Mouse (Mus musculus) embryonic facial prominence, embryonic 15.5 days (tissue): ENCODE results near the gene Madcam1. TPM values are rescaled to one million over a fixed set of nuclear protein-coding genes. Genes with fewer than 3 reads are reported as not detected.

Experiments
- ATAC-seq: fragments of 200-750 bp; cut with Nextera tagmentation; 2 replicates; pipeline ENCODE4 v1.8.0; 2017; ENCODE audit warnings: low read depth, moderate TSS enrichment; ENCODE audit not compliant: insufficient number of reproducible peaks, low FRiP score, low TSS enrichment
- H3K27ac ChIP-seq: fragments of 300-500 bp; sonication (generic); replicated peaks from 2 replicates; pipeline ENCODE4 v1.5.1; 2015; ENCODE audit warnings: mild to moderate bottlenecking, inconsistent platforms
- H3K27me3 ChIP-seq: fragments of 300-500 bp; sonication (generic); 2 replicates; pipeline ENCODE4 v1.6.1; 2015; ENCODE audit warnings: inconsistent platforms
- H3K36me3 ChIP-seq: fragments of 300-500 bp; sonication (generic); 2 replicates; pipeline ENCODE4 v1.6.1; 2015; ENCODE audit warnings: mild to moderate bottlenecking, inconsistent platforms
- H3K4me1 ChIP-seq: fragments of 300-500 bp; sonication (generic); 2 replicates; pipeline ENCODE4 v1.6.1; 2015; ENCODE audit warnings: inconsistent platforms
- H3K4me2 ChIP-seq: fragments of 300-500 bp; sonication (generic); replicated peaks from 2 replicates; pipeline ENCODE4 v1.6.1; 2015; ENCODE audit warnings: mild to moderate bottlenecking, inconsistent platforms
- H3K4me3 ChIP-seq: fragments of 300-500 bp; sonication (generic); replicated peaks from 2 replicates; pipeline ENCODE4 v1.5.1; 2015; ENCODE audit warnings: mild to moderate bottlenecking, inconsistent platforms
- H3K9ac ChIP-seq: fragments of 300-500 bp; sonication (generic); 2 replicates; pipeline ENCODE4 v1.6.1; 2015; ENCODE audit warnings: inconsistent platforms
- H3K9me3 ChIP-seq: fragments of 300-500 bp; sonication (generic); replicated peaks from 2 replicates; pipeline ENCODE4 v1.6.1; 2016; ENCODE audit warnings: inconsistent platforms
- WGBS: fragments of 180-500 bp; shearing (Covaris S2); methylation state at CpG from one replicate; pipeline ENCODE4 v1.1.7; 2015; 5-methylcytosine and 5-hydroxymethylcytosine counted together
- polyA plus RNA-seq: library from polyadenylated mRNA; unstranded; fragments of >200 nt; fragmentation: Nextera tagmentation; extraction: Ambion mirVana; gene quantifications from 2 replicates; pipeline ENCODE4 v1.2.1, GENCODE M21; 2015

The Madcam1 gene
- polyA plus RNA-seq, 1 experiment from 2014 or later: 9.1 TPM

DNA sequence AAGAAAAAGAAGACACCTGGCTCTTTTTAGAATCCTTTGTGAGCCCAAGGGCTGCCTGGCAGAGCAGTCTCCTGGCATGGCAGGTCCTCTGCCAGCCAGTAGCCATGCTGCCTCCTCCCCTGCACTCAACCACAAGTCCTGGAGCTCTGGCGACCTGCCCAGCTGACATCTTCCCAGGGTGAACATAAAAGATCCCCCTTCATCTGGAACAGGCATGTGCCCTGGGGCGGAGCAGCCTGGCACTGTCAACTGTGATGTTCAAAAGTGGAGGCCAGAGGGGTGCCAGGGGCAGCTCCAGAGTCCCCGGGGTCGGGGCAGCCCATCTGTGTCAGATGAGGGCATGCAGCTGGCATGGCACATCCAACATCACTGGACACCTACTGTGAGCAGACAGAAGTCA lies 50.6 kb downstream of the Madcam1 start:
- H3K4me3 ChIP-seq: no peak overlapping the region
- peaks cover 21% of the 10 kb centered on the region for H3K36me3 ChIP-seq
- no peak overlapping the region for H3K27ac ChIP-seq
- ATAC-seq: no peak
- peaks cover 59% of the 10 kb centered on the region for H3K27me3 ChIP-seq
- no peak overlapping the region for H3K4me2 ChIP-seq
- H3K4me1 ChIP-seq: peaks cover 21% of the 10 kb centered on the region
- WGBS: 66% methylated on average over 4 of the region's 4 CpGs
- no peaks in the 10 kb centered on the region for H3K9me3 ChIP-seq
- no peak overlapping the region for H3K9ac ChIP-seq

DNA sequence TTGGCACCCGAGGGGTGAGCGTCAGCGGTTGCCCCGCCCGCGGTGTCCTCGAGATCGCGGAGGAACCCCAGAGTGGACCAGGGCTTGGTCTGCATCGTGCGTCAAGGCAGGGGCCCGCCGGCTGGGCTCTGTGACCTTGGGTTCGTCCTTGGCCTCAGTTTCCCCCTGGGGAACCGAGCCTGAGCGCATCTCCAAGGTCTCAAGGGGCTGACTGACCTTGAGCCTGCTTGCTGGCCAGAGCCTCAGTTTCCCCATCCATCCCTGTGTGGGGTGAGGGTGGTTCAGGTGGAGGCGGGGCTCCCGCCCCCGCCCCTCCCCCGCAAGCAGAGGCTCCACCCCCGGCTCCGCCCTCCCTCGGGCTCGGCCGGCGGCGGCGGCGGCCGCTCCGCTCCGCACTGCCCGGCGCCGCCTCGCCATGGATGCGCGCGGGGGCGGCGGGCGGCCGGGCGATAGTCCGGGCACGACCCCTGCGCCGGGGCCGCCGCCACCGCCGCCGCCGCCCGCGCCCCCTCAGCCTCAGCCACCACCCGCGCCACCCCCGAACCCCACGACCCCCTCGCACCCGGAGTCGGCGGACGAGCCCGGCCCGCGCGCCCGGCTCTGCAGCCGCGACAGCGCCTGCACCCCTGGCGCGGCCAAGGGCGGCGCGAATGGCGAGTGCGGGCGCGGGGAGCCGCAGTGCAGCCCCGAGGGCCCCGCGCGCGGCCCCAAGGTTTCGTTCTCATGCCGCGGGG lies 52.1 kb downstream of the Madcam1 start, which contains the start of gene Hcn2:
Gene Hcn2, plus strand, starts transcription at position 381 of the 734 bp plus-strand sequence.
- Histone ChIP-seq H3K9me3 (no peaks in the 10 kb centered on the region), H3K9ac (peak within 1 kb of the TSS; percentile 1; the same call in 1 of the 2 replicates), H3K4me3 (peak within 1 kb of the TSS; percentile 56), H3K27me3 (peaks cover 59% of the 10 kb centered on the region), H3K36me3 (peaks cover 7% of the 10 kb centered on the region), H3K27ac (no peak within 1 kb of the TSS), H3K4me1 (peaks cover 21% of the 10 kb centered on the region), H3K4me2 (peak within 1 kb of the TSS; percentile 98)
- WGBS: 4% methylated on average over 29 of the region's 91 CpGs
- no peak for ATAC-seq

DNA sequence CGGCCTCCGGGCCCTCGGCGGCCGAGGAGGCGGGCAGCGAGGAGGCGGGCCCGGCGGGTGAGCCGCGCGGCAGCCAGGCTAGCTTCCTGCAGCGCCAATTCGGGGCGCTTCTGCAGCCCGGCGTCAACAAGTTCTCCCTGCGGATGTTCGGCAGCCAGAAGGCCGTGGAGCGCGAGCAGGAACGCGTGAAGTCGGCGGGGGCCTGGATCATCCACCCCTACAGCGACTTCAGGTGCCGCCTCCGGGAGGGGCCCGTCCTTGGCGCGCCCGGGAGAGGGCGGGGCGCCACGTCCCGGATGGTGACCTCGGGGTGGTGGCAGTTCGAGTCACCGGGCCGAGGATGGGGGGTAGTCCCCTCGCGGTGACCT lies 52.6 kb downstream of the Madcam1 start:
- Histone ChIP-seq H3K9ac (peak overlapping the region; percentile 1; the same call in 1 of the 2 replicates), H3K4me3 (peak overlapping the region; percentile 56), H3K4me1 (peaks cover 21% of the 10 kb centered on the region), H3K36me3 (peaks cover 2% of the 10 kb centered on the region), H3K9me3 (no peaks in the 10 kb centered on the region), H3K27ac (no peak overlapping the region), H3K27me3 (peaks cover 59% of the 10 kb centered on the region), H3K4me2 (peak overlapping the region; percentile 98)
- WGBS: under 1% methylated on average over 40 of the region's 44 CpGs
- ATAC-seq: no peak

DNA sequence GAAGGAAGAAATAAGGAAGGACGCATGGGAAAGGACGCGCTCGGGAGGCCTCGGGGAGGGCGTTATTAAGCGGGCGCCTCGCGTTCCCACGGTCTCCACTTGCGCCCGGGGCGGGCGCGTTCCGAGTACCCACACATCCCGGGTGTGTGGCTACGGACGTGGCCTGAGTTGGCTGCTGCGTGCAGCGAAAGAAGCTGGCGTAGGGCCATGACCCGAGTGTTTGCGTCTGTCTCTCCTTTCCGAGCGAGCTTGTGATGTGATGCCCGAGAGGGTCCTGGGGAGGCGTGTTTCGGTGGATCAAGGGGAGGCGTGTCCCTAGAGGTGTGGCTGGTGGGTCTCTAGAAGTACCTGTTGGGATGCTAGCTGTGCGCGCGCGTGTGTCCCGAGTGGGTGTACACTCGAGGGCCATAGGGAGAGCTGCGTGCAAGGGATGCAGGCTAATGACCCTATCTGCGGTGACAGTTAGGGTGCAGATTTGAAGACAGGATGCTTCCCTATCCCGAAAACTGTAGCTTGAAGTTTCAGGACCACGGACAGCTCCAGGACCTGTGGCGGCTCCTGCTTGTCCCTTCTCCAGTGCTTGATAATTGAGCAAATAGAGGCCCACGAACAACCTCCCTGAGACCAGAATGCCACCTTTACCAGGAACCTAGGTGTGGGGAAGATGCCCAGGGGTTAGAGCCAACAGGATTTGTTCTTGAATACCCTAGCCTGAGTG lies 53.4 kb downstream of the Madcam1 start:
- peaks cover 25% of the 10 kb centered on the region for H3K4me1 ChIP-seq
- ATAC-seq: no peak
- H3K4me2 ChIP-seq: peak overlapping the region; percentile 98
- no peak overlapping the region for H3K9ac ChIP-seq
- WGBS: 4% methylated on average over 43 of the region's 43 CpGs
- H3K27me3 ChIP-seq: peaks cover 59% of the 10 kb centered on the region
- H3K9me3 ChIP-seq: no peaks in the 10 kb centered on the region
- no peak overlapping the region for H3K27ac ChIP-seq
- H3K4me3 ChIP-seq: peak overlapping the region; percentile 56
- H3K36me3 ChIP-seq: no peaks in the 10 kb centered on the region

Other genes starting within 250 kb of the Madcam1 start
- gene Vmn2r83, start 195.8 kb upstream of the Madcam1 start, polyA plus RNA-seq: not detected in 2 replicates
- gene Plpp2, start 130.8 kb upstream of the Madcam1 start, polyA plus RNA-seq: 25.3 and 25.9 TPM in 2 replicates
- 70.3 and 71.4 TPM in 2 replicates for gene Mier2, start 109.4 kb upstream of the Madcam1 start, polyA plus RNA-seq
- gene Theg, start 77.2 kb upstream of the Madcam1 start, polyA plus RNA-seq: not detected in 2 replicates
- gene C2cd4c, start 50.5 kb upstream of the Madcam1 start, polyA plus RNA-seq: not detected in 2 replicates
- 11.8 and 12.5 TPM in 2 replicates for gene Shc2, start 26.6 kb upstream of the Madcam1 start, polyA plus RNA-seq
- gene Odf3l2, start 18.8 kb upstream of the Madcam1 start, polyA plus RNA-seq: not detected in 2 replicates
- gene Tpgs1, start 4.8 kb downstream of the Madcam1 start, polyA plus RNA-seq: 62.4 and 63.6 TPM in 2 replicates
- gene Cdc34, start 17.6 kb downstream of the Madcam1 start, polyA plus RNA-seq: 94.8 and 96.8 TPM in 2 replicates
- gene Gzmm, start 24.5 kb downstream of the Madcam1 start, polyA plus RNA-seq: 0.89 and 1.5 TPM in 2 replicates
- gene Bsg, start 39.9 kb downstream of the Madcam1 start, polyA plus RNA-seq: 837 and 902 TPM in 2 replicates
- 0.07 and 0.13 TPM in 2 replicates for gene Hcn2, start 52.1 kb downstream of the Madcam1 start, polyA plus RNA-seq
- gene Polrmt, start 82.0 kb downstream of the Madcam1 start, polyA plus RNA-seq: 41.6 and 46.6 TPM in 2 replicates
- gene Fgf22, start 90.5 kb downstream of the Madcam1 start, polyA plus RNA-seq: 2.5 and 3.9 TPM in 2 replicates
- 110 and 127 TPM in 2 replicates for gene Rnf126, start 102.4 kb downstream of the Madcam1 start, polyA plus RNA-seq
- gene Fstl3, start 112.7 kb downstream of the Madcam1 start, polyA plus RNA-seq: 20.1 and 20.2 TPM in 2 replicates
- 0.07 TPM in 1 of 2 replicates, not detected in the other for gene Prss57, start 126.4 kb downstream of the Madcam1 start, polyA plus RNA-seq
- gene Palm, start 129.0 kb downstream of the Madcam1 start, polyA plus RNA-seq: 88.1 and 96.6 TPM in 2 replicates
- 5.4 and 7.8 TPM in 2 replicates for gene Misp, start 156.4 kb downstream of the Madcam1 start, polyA plus RNA-seq
- 299 and 325 TPM in 2 replicates for gene Ptbp1, start 189.9 kb downstream of the Madcam1 start, polyA plus RNA-seq
- gene Prtn3, start 209.9 kb downstream of the Madcam1 start, polyA plus RNA-seq: 4.3 and 5.6 TPM in 2 replicates
- 59.9 and 68.2 TPM in 2 replicates for gene Plppr3, start 210.1 kb downstream of the Madcam1 start, polyA plus RNA-seq
- 0.28 and 0.85 TPM in 2 replicates for gene Elane, start 221.7 kb downstream of the Madcam1 start, polyA plus RNA-seq
- gene Cfd, start 226.3 kb downstream of the Madcam1 start, polyA plus RNA-seq: not detected in 2 replicates
- gene Med16, start 244.4 kb downstream of the Madcam1 start, polyA plus RNA-seq: 44.0 and 48.4 TPM in 2 replicates
- gene Gm26602, start 246.3 kb downstream of the Madcam1 start, polyA plus RNA-seq: 5.2 TPM in 1 of 2 replicates, not detected in the other